Comparison of ENCODE assay signal across 8 mouse cellular contexts in genomic region chr13:53233381-53233780, GRCm38 (mm10). TPM values are rescaled to one million over a fixed set of nuclear protein-coding genes. Genes with fewer than 3 reads are reported as not detected.
DNase-seq lines count a peak whose midpoint lies in the region; ATAC-seq and TF ChIP-seq lines count a peak whose summit lies in the region.

No protein-coding gene starts in this region.

- H3K27me3 ChIP-seq in kidney, embryonic 16.5 days (ENCODE audit: insufficient read depth, low read length): peaks cover 4% of the 10 kb centered on the region

- TF ChIP-seq CTCF in gastrocnemius, adult 2 months (IDR thresholded peaks at IDR 0.05): no peak

- H3K9ac ChIP-seq in kidney, embryonic 16.5 days (replicated peaks; ENCODE audit: low read length): no peak overlapping the region

- no peaks in the 10 kb centered on the region for H3K9me3 ChIP-seq in kidney, embryonic 16.5 days (ENCODE audit: low read length)

- no peak overlapping the region for H3K27ac ChIP-seq in kidney, embryonic 16.5 days (ENCODE audit: low read length)
- no peak overlapping the region for H3K27ac ChIP-seq in gastrocnemius, adult 2 months

- 18% methylated on average over 9 of the region's 9 CpGs for WGBS in kidney, embryonic 16.5 days

- peak; percentile 29 for DNase-seq in kidney, postnatal 14 days
- peak; percentile 8 to 39 for DNase-seq in cerebellum, postnatal 25 days
- DNase-seq in gastrocnemius, adult 2 months: peak; percentile 62
- DNase-seq in kidney, postnatal 4 days: peak; percentile 48 to 62
- peak; percentile 37 for DNase-seq in retina, postnatal 1 day
- no peak for DNase-seq in spleen, adult 12 weeks (ENCODE audit: low spot score)

- H3K36me3 ChIP-seq in kidney, embryonic 16.5 days (ENCODE audit: insufficient read depth, low read length): no peaks in the 10 kb centered on the region

- no peak overlapping the region for H3K4me3 ChIP-seq in kidney, embryonic 16.5 days (ENCODE audit: low read length)
- no peak overlapping the region for H3K4me3 ChIP-seq in gastrocnemius, adult 2 months

- intact Hi-C loops in gastrocnemius, adult 2 months (cut with DNase I): no loop called here

- ATAC-seq in kidney, embryonic 16.5 days (ENCODE audit: low FRiP score, low TSS enrichment): no peak
- no peak for ATAC-seq in erythroblast, adult 5-6 weeks (replicated peaks; ENCODE audit: low FRiP score, poor library complexity, severe bottlenecking)

- H3K4me1 ChIP-seq in kidney, embryonic 16.5 days (ENCODE audit: insufficient read depth, low read length): peaks cover 62% of the 10 kb centered on the region

- H3K4me2 ChIP-seq in kidney, embryonic 16.5 days (replicated peaks; ENCODE audit: low read depth, low read length): no peak overlapping the region

RNA-seq across cellular contexts. Expression of gene Ror2, which starts 52.5 kb away (rescaled TPM):
- 9.9 and 10.4 TPM in 2 replicates for polyA plus RNA-seq in kidney, embryonic 16.5 days (2015; fragmentation: Nextera tagmentation; extraction: Ambion mirVana)
- total RNA-seq in gastrocnemius, adult 2 months (2021): under 1 TPM; 0.20 to 0.84 TPM
- total RNA-seq in erythroblast, adult 5-6 weeks (2015; ENCODE audit: low replicate concordance): not detected in 2 replicates
- not detected in 2 replicates for total RNA-seq in erythroblast, adult 5-6 weeks (2017; ENCODE audit: low replicate concordance)
